Mouse (Mus musculus) naive thymus-derived CD4-positive, alpha-beta T cell, adult 2 months (primary cell): ENCODE measurements around the gene Tbc1d12.
"Not testable (repeated sequence)": the region's sequence is repeated elsewhere in the genome, so short reads cannot be mapped to it uniquely, and the experiment has no call there.

Experiments
- DNase-seq: peaks from one replicate; pipeline ENCODE4 v3.0.0-alpha.2; 2011; ENCODE audit warnings: low read depth

The Tbc1d12 gene

DNA sequence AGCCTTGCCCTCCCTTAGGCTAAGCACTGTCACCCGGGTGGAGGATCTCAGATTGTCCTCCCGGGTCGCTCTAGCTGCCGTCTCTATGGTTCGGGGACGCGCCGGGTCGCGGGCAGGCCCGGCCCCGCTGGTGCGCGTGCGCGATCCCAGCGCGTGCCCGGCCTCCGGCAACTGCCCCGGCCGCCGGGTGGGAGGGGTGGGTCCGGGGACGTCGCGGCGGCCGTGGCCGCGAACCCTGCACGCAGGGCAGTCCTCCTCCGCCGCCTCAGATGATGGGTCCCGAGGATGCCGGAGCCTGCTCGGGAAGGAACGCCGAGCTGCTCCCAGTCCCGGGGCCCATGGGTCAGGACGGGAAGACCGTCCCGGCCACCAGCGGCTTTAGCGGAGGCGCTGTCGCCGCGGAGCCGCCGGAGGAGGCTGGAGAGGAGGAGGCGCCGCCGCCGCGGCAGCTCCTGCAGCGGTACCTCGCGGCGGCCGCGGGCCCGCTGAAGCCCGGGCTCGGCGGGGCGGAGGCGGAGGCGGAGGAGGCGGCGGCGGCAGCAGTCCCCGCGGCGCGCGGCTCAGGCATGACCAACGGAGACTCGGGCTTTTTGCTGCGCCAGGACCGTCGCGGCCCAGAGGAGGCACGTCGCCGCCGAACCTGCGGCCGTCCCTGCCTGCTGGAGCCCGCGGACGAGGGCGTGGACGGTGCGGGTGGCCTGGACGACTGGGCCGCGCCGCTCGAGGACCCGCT lies at the start of gene Tbc1d12:
Tbc1d12 (plus strand) TSS at position 142 of the 733 bp plus-strand sequence.
- peak; percentile 88 for DNase-seq

DNA sequence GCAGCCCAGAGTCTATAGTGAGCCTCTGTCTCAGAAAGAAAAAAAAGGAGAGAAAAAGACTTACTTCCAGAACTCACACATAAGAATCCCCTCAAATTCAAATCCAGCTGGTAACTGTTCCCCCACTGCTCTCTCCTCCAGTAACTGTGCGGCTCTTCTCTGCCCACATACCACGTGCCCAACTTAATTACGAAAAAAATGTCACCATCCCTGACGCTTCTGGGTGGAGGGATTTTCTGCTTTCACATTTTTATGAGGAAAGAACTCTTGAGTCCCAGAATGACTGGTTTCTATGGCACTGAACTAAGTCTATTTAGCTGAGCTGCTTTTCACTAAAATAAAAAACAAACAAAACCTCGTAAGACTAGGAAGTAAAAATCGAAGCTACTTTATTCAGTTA lies 48.6 kb upstream of the Tbc1d12 start:
- no peak for DNase-seq

DNA sequence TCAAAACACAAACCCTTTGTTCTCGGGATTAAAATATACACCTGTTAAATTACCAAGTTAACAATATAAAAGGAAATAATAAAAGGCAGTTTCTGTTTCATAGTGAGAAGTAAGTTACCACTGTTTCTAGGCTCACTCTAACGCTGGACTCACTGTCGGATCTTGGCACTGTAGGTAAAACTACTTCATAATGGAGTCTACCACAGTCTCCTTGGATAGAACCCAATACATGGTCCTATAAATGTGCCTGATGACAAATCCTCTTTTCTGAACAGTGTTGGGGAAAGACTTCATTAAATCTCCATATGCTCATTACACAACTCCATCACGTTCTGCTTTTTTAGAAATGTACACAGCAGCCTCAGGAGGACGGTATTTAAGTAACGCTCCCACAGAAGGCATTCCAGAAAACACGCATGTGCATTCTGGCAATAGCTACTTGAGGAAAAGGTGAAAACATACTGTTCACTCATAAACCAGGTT lies 42.8 kb upstream of the Tbc1d12 start:
- no peak for DNase-seq

DNA sequence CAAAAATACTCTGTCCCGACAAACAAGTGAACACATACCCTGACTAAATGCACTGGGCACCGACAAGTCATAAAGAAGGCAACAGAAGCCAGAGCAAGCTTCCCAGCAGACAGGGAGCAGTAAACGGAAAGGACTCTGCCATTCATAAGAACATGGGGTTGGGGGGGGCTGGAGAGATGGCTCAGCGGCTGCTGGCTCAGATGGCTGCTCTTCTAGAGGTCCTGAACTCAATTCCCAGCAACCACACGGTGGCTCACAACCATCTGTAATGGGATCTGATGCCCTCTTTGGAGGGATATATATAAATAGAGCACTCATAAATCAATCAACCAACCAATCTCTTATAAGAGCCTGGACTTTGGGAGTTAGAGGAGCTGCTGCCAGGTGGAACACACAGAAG lies 39.8 kb upstream of the Tbc1d12 start:
- DNase-seq, result no peak

DNA sequence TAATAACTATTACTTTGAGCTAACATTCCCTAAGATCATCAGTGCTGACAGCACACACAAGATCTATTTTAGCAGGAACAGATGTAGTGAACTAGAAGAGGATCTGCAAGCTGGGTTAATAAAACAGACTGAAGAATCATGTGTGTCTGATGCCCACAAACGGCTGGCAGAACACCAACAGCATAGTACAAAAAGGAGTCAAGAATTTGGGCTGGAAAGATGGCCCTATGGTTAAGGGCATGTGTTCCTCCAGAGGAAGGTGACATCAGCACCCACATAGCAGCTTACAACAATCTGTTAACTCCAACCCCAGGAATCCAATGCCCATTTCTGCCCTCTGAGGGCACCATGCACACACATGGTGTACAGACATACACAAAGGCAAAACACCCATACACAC lies 38.1 kb upstream of the Tbc1d12 start:
- no peak for DNase-seq

DNA sequence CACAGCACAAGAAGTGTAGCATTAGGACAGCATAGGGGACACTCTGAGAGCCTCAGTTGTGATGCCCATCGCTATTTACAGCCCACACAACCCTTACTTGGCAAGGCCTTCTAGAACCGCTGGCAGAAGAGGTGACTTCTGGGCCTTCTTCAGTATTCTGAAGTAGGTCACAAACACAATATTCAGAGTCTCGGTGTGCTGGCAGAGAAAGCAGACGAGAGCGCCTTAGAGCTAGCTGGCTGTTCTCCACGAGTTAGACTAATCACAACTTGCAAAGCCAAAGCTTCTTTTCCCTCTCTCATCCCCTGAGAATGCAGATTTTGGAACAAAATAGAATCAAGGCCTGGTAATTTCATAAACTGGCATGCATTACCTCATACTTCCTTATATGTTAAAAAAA lies 37.6 kb upstream of the Tbc1d12 start:
- DNase-seq, result no peak

DNA sequence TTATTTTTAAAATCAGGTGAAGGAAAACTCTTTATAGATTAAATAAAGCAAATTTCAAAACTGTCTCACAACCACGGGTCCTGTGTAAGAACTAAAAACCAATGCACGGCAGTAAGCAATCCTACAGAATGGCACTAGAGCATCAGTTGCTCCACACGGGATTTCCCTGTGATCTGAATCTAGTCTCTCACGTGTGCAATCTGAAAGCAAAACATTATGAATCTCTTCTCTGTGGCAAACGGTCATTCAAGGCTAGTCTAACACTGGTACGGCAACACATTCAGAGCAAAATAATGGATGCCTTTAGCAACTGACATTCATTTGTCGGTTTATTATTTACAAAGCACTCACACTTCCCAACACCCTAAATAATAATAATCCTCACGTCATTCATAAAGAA lies 18.2 kb upstream of the Tbc1d12 start:
- DNase-seq, result peak; percentile 9

DNA sequence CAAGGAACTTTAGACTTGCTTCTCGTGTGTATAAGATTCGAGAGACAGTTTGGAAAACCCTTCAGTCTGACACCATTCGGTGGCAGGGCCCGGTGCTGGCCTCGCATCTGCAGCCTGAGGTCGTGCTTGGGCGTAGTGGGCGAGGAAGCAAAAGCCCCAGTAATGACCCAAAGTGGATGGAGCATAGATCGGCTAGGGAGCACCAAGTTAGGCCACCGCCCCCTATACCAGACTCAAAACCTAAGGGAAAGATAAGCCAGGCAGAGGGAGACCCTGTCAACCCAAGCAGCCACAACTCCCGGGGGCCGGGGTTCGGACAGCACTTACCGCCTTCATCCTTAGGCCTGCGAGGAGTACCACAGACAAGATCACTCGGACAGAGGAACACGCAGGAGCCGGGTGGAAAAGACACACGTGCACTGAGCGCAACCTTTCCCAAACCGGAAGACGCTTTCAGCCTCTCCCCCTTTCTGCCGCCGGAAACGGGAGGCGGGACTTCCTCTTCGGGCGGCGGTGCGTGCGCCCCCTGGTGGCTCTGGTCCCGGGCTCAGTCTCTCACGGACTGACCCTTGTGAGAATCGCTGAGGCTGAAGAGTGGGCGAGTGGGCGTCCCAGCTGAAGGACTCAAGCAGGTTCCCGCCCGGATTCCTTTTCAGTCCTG lies 17.5 kb upstream of the Tbc1d12 start, which contains the start of gene Noc3l:
Noc3l (minus strand) TSS at position 472 of the 661 bp plus-strand sequence.
- DNase-seq, result peak; percentile 93

DNA sequence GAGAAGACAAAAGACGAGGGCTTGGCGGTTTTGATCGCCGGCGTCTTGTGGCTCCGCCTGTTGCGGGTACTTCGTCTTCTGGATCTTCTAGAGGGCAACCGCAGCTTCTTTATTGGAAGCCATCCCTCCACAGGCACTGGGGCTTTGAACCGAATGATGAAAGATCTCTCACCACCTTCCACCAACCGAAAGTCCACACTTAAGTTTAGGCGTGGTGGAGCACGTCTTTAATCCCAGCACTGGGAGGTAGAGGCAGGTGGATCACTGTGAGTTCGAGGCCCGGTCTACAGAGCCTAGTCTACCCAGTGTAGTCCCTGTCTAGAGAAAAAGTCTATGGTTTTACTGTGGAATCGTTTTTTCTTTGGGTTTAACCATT lies 17.0 kb upstream of the Tbc1d12 start:
- DNase-seq, result no peak

DNA sequence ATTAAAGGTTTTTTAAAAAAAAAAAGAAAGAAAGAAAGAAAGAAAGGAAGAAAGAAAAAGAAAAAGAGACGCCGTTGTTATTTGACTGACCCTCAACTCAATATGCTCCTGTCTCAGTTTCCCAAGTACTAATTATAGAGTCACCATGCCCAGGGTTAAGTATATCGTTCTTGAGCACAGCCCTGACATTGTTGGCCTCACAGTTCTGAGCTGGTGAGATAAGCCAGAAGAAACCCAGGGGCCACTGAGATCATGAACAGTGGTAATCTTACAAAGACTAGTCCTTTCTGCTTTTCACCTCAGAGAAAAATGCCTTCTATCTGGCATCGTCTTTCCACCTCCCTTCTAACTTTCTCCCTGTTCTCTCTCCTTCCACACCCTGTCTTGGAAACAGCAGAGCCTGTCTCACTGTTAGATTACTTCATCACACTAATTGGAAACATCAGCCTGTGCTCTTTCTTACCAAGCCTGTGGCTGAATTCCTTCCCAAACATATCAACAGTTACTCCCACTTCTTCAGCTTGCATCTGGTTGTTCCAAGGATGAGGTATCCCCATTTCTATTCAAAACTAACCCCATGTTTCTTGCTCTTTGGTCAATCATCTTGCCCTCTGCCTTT lies 16.1 kb upstream of the Tbc1d12 start:
- no peak for DNase-seq

DNA sequence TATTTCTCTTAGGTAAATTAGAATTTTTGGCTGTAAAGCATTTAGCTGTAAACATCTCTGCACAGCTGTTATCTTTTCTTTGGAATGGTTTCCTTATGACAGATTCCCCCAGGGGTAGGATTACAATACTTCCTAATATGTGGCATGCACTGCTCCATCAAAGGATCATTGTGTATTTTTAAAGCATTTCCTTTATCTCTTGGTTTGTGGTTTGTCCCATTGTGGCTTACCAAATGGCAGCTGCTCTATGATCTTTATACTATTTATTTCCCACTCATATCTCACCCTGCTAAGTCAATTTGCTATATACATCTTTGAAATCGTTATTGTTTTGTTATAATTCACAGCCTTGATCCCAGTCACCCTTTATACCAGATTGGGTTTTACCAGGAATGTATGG lies 3.2 kb upstream of the Tbc1d12 start:
- no peak for DNase-seq

DNA sequence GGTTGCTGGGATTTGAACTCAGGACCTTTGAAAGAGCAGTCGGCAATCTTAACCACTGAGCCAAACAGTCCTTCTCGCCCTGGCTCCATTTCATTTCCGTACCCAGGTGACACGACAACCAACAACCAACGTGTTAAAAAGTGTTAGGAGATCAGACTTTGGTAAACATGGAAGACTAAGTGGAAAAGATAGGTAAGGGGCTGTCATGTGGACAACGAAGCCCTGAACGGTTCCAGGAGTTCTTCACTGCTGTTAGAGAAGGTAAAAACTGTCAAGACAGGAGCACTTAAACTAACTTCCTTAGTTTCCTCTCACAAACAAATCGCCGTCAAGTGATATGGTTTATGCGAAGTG lies 318 bp upstream of the Tbc1d12 start:
- no peak for DNase-seq

DNA sequence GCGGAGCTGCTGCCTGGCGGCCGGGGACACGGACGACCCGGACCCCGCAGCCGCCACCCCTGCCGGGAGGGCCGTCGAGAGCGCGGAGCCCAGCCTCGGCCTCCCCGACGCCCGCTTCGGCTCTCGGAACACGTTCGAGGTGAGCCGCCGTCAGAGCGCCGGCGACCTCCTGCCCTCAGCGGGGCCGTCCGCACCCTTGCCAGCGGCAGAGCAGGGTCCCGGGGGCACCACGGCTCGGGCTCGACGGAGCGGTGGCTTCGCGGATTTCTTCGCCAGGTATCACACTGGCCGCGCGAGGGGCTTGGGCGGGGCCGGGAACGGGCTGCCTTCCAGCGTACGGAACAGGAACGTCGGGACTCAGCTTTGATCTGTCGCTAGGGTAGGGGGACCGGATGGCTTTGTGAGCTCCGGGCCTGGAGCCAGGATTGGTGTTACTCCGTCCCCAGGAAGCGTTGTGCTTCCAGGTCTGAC lies 827 bp downstream of the Tbc1d12 start:
- DNase-seq, result peak; percentile 53

DNA sequence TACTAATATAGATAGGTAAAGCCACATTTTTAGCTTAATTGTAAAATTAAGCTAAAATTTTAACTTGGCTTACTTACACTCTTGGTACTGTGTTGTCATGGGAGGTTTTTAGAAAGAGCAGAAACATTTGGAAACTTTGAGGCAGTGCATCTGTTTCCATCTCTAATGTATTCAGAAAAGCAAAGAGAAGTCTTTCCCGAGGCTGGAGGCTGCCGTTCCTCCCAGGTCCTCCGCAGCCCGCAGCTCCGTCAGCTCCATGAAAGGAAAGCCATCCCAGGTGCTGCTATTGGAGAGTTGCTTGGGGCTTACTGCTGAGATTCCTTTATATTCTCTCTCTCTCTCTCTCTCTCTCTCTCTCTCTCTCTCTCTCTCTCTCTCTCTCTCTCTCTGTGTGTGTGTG lies 8.4 kb downstream of the Tbc1d12 start:
- no peak for DNase-seq

DNA sequence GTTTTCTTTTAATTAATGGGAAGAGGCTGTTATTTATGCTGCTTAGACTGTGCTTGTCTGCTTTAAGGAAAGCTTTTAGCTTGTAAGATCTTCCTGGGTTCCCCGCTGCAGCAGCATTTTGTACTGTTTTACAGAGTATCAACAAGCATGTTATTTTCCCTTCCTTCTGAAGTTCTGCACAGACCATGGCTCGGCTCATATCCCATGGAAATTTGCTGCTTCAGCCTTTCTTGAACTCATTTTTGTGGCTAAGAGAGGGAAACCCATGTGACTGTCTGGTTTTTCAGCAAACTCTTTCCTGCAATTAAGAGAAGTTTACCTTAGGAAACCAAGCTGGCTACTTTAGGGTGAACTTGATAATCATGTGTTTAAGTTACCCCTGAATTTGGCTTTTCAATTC lies 10.0 kb downstream of the Tbc1d12 start:
- no peak for DNase-seq

DNA sequence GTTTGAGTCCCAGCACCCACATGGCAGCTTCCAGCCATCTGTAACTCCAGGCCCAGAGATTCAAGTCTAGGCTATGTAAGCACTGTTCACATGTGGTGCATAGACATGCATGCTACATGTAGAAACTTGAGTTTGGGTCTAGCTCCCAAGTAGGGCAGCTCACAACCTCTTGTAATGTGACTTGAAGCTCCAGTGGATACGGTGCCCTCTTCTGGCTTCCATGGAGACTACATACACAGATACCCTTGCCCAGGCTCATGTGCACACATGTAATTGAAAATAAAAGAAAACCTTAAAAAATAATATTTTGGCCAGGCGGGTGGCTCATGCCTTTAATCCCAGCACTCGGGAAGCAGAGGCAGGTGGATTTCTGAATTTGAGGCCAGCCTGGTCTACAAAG lies 21.8 kb downstream of the Tbc1d12 start:
- no peak for DNase-seq

DNA sequence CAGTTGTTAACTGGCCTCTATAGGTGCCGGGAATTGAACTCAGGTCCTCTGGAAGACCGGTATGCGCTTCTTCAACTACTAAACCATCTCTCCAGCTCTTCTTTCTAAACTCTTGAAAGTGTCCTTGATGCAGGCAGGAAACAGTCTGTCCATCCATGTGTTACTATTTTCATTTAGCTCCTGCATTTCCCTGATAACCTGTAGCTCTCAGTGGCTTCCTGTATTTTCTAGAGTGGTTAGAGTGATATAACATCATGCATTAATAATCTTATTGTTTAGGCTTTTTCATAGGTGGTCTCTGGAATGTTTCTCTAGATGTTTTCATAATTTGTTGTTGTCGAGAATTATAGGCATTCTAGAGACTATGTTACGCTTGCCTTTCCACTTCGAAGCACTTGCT lies 26.1 kb downstream of the Tbc1d12 start:
- DNase-seq, result no peak

DNA sequence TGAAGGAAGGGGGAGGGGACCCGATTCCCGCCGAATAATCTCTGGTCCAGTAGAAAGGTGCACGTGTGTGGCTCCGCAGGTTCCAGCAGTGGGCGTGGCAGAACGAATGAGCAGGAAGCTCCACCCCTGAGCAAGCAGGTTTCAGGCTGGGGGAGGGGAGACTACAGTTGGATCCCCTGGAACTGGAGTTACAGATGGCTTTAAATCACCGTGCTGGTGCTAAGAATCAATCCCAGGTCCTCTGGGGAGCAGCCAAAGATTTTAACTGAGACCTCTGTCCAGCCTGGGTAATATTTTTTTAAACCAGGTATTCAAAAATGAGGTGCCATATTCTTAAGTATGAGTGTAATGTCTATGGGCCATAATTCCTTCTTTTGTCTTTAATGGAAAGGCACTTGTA lies 38.4 kb downstream of the Tbc1d12 start:
- DNase-seq, result not testable (repeated sequence)

DNA sequence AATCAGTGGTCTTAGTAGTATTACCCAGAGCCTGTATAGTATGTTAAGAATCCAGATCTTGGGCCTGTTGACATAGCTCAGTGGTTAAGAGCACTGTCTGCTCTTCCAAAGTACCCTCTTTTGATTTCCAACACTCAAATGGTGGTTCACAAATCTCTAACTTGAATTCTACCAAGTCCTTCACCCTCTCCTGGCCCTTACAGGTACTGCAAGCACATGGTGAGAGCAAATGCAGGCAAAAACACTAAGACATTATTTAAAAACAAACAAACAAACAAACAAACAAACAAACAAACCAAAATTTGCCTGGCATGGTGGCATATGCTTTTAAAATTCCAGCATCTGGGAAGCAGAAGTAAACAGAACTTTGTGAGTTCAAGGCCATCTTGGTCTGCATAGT lies 43.9 kb downstream of the Tbc1d12 start:
- no peak for DNase-seq

DNA sequence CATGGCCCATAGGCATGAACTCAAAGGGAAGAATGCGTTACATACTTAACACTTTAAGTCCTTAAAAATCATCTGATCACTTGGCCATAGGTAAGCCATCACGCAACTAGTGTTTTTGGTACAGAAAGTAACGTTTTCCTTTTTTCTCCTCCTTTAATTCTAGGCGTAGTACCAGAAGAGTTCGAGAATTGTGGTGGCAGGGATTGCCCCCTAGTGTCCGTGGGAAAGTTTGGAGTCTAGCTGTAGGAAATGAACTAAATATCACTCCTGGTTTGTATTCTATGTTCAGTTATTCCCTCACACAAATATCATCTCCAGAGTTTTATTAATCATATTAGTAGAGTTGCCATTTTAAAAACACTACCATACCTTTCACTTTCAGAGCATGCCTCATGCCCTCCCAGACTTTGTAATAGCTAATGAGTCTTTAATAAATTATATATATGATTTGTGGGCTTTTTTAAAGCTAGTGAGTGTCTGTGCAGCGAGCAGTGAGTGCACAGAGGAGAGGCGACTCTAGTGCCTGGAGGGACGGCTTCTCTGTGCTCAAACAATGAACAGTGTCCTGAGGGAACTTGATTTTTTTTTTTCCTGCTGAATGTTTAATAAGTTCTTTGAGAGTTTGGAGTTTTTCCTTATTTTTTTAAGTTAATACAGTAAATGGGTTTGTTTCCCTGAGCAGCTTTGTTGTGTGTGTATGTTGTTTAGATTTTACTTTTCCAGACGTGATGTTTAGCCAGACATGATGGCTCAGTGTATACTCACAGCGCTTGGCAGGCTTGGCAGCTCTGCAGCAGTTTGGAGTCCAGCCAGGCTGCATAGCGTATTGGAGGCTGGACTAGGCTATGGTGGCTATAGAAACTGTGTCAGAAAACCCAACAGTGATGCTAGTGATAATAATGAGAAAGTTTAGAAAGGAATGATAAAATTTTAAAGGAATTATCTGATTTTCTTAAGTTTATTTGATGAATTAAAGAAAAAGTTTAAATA lies 65.1 kb downstream of the Tbc1d12 start:
- DNase-seq, result no peak

DNA sequence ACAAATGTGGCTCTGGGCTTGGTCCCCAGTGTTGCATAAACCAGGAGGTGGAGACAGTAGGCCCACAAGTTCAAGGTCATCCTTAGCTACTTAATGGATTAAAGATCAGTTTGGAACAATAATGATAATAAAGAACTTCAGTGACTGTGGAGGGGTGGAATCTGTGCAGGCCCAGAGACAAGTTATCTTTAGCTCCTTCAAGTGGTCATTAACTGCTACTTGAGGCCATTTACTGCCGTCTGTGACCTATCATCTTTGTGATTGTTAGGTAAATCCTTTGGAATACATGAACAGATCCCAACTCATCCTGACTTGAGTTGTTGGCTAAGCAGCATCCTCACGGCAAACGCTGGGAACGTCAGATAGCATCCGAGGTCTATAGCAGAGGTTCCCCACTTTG lies 66.1 kb downstream of the Tbc1d12 start:
- DNase-seq, result no peak

DNA sequence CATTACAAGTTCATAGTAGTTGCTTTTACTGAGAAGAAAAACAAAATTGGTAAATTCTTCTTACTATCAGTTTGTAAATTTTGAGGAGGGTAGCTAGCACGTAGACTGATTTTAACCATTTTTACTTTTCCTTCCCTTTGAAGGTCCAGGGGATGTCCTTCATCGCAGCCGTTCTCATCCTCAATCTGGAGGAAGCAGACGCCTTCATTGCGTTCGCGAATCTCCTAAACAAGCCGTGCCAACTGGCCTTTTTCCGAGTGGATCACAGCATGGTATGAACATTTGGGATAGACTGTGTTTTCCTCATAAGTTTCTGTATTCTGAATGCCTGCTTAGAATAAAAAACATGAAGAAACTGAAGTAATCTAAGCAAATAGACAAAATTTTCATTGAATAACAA lies 77.4 kb downstream of the Tbc1d12 start:
- no peak for DNase-seq
